Mouse (Mus musculus) hindbrain, postnatal 0 days (tissue): ENCODE measurements around the gene Vps53. TPM values are rescaled to one million over a fixed set of nuclear protein-coding genes. Genes with fewer than 3 reads are reported as not detected.
A peak's percentile ranks its signal among the peaks of the same experiment; 100 is the strongest.

Experiments used
- ATAC-seq: fragments of 200-750 bp; cut with Nextera tagmentation; 2 replicates; pipeline ENCODE4 v1.8.0; 2017; ENCODE audit warnings: mild to moderate bottlenecking, moderate TSS enrichment, moderate library complexity
- DNase-seq: peaks from one replicate; pipeline ENCODE4 v3.0.0-alpha.2; 2015; ENCODE audit warnings: low spot score
- H3K27ac ChIP-seq: fragments of 300-500 bp; sonication (generic); 2 replicates; pipeline ENCODE4 v1.5.1; 2014; ENCODE audit warnings: mild to moderate bottlenecking
- H3K27me3 ChIP-seq: fragments of 300-500 bp; sonication (generic); 2 replicates; pipeline ENCODE4 v1.6.1; 2014; ENCODE audit warnings: low read length, mixed read lengths; ENCODE audit not compliant: insufficient read depth
- H3K36me3 ChIP-seq: fragments of 300-500 bp; sonication (generic); 2 replicates; pipeline ENCODE4 v1.6.1; 2014; ENCODE audit warnings: low read length, mixed read lengths; ENCODE audit not compliant: insufficient read depth
- H3K4me1 ChIP-seq: fragments of 300-500 bp; sonication (generic); 2 replicates; pipeline ENCODE4 v1.6.1; 2014; ENCODE audit warnings: antibody characterized with exemption, low read length, mixed read lengths; ENCODE audit not compliant: insufficient read depth
- H3K4me2 ChIP-seq: fragments of 300-500 bp; sonication (generic); 2 replicates; pipeline ENCODE4 v1.6.1; 2014; ENCODE audit warnings: low read depth, mild to moderate bottlenecking, low read length, moderate library complexity, mixed read lengths
- H3K4me3 ChIP-seq: fragments of 300-500 bp; sonication (generic); 2 replicates; pipeline ENCODE4 v1.5.1; 2014; ENCODE audit warnings: low read length
- H3K9ac ChIP-seq: fragments of 300-500 bp; sonication (generic); replicated peaks from 2 replicates; pipeline ENCODE4 v1.6.1; 2014; ENCODE audit warnings: mild to moderate bottlenecking, low read length, moderate library complexity, mixed read lengths
- H3K9me3 ChIP-seq: fragments of 300-500 bp; sonication (generic); 2 replicates; pipeline ENCODE4 v1.6.1; 2016; ENCODE audit warnings: low read length, mixed read lengths
- CTCF ChIP-seq: IDR thresholded peaks from 2 replicates; pipeline ENCODE4 v1.5.1; 2016; ENCODE audit warnings: antibody characterized with exemption, control low read depth, low read depth
- WGBS: fragments of 180-500 bp; shearing (Covaris S2); extraction: QIAGEN DNeasy Blood & Tissue Kit; methylation state at CpG from one replicate; pipeline ENCODE4 v1.1.7; 2014; 5-methylcytosine and 5-hydroxymethylcytosine counted together
- polyA plus RNA-seq: library from polyadenylated mRNA; unstranded; fragments of >200 nt; fragmentation: Nextera tagmentation; extraction: Ambion mirVana; gene quantifications from 2 replicates; pipeline ENCODE4 v1.2.1, GENCODE M21; 2015
- total RNA-seq: library from RNA; depleted of rRNA; stranded (reverse); fragments of >200 nt; gene quantifications from 2 replicates; pipeline ENCODE4 v1.2.3, GENCODE M21; 2014

Gene Vps53
- total and polyA plus RNA-seq, 2 experiments from 2014 or later = 42.8 to 59.0 TPM

GRCm38 (mm10) chr11:76026527-76027138 is 152.8 kb downstream of the Vps53 start:
- no peaks in the 10 kb centered on the region; the same call in 1 of the 2 replicates for H3K4me1 ChIP-seq
- 0 out of 2 replicates have a peak, but pooled peaks have one; percentile 4 for TF ChIP-seq CTCF
- ATAC-seq (0 out of 2 replicates have a peak, but pooled peaks have one; percentile 1), DNase-seq (no peak)
- 8% methylated on average over 12 of the region's 14 CpGs for WGBS
- no peaks in the 10 kb centered on the region for H3K27me3 ChIP-seq
- peak overlapping the region; percentile 48; the same call in 1 of the 2 replicates for H3K27ac ChIP-seq
- H3K4me3 ChIP-seq = peak overlapping the region; percentile 64
- H3K4me2 ChIP-seq = peak overlapping the region; percentile 90
- H3K36me3 ChIP-seq = no peaks in the 10 kb centered on the region
- no peaks in the 10 kb centered on the region; the same call in 1 of the 2 replicates for H3K9me3 ChIP-seq
- H3K9ac ChIP-seq = peak overlapping the region; percentile 71

DNA sequence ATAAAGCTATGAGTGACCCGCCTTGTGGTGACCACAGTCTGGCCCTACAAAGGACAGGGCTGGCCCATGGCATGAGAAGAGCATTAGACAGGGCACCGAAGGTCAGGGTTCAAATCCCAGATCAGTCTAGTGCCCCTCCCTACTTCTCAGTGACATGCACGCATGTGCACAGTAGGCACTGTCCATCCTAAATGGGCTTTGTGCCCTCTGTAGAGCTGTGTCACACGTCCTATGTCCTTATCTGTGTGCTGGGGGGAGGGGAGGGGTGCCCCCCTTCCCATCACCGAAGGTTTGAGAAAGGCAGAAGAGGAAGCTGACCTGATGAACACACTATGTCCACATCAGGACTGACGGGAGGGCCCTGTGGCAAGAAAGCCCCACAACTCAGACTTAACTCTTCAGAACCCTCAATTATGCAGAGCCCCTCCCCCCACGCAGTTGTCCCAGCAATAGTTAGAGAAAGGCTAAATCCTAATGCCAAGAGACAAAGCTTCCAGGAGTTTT is 154.3 kb downstream of the Vps53 start:
- H3K4me1 ChIP-seq = no peaks in the 10 kb centered on the region; the same call in 1 of the 2 replicates
- no peak overlapping the region for H3K9ac ChIP-seq
- no peaks in the 10 kb centered on the region for H3K36me3 ChIP-seq
- H3K4me3 ChIP-seq = no peak overlapping the region
- no peaks in the 10 kb centered on the region for H3K9me3 ChIP-seq
- WGBS = 67% methylated on average over 7 of the region's 7 CpGs
- no peak overlapping the region for H3K4me2 ChIP-seq
- no peak for ATAC-seq
- no peak for DNase-seq
- no peak overlapping the region for H3K27ac ChIP-seq
- TF ChIP-seq CTCF = no peak
- H3K27me3 ChIP-seq = no peaks in the 10 kb centered on the region

DNA sequence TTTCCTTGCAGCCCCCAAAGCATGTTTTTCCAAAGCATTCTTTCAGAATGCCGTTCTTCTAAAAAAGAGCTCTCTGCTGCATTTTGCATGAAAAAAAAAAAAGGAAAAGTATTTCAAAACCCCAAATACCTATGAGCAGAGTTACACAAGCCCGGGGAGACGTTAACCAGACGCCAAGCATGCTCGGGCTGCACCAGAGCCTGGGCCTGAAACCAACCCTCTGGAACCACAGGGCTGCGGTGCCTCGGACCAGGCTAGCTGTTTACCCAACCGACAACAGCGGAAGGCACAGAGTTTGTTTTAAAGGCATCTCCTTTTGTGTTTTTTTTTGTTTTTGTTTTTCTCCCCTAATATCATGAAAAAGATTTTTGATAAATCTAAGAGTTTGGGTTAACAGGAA is 158.5 kb downstream of the Vps53 start:
- TF ChIP-seq CTCF = no peak
- WGBS = 79% methylated on average over 9 of the region's 9 CpGs
- Histone ChIP-seq H3K9ac (no peak overlapping the region), H3K4me3 (no peak overlapping the region), H3K27me3 (no peaks in the 10 kb centered on the region), H3K4me1 (no peaks in the 10 kb centered on the region), H3K9me3 (no peaks in the 10 kb centered on the region), H3K36me3 (no peaks in the 10 kb centered on the region), H3K27ac (no peak overlapping the region), H3K4me2 (no peak overlapping the region)
- DNase-seq = no peak
- no peak for ATAC-seq

DNA sequence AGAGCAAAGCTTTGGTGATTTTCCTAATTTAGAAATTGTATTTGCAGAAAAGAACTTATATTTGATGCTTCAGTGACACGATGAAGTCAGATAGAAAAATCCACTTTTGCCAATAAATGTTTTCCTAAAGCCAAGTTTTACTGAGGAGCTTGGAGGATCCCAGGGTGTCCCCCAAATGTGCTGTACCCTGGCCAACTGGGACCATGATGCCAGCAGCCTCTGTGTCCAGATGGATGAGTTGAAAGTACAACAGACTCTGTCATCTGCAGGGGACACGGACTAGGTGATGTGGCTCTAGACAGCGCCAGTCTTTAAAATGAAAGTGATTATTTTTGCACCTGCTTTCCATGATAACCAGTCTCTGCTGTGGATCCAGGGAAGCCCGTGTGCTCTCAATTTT is 159.6 kb downstream of the Vps53 start:
- no peaks in the 10 kb centered on the region for H3K9me3 ChIP-seq
- no peaks in the 10 kb centered on the region for H3K4me1 ChIP-seq
- WGBS = 63% methylated on average over 4 of the region's 4 CpGs
- no peak overlapping the region for H3K4me3 ChIP-seq
- no peak for DNase-seq
- no peak for ATAC-seq
- no peak overlapping the region for H3K27ac ChIP-seq
- TF ChIP-seq CTCF = no peak
- no peak overlapping the region for H3K4me2 ChIP-seq
- H3K9ac ChIP-seq = no peak overlapping the region
- no peaks in the 10 kb centered on the region for H3K36me3 ChIP-seq
- H3K27me3 ChIP-seq = no peaks in the 10 kb centered on the region

DNA sequence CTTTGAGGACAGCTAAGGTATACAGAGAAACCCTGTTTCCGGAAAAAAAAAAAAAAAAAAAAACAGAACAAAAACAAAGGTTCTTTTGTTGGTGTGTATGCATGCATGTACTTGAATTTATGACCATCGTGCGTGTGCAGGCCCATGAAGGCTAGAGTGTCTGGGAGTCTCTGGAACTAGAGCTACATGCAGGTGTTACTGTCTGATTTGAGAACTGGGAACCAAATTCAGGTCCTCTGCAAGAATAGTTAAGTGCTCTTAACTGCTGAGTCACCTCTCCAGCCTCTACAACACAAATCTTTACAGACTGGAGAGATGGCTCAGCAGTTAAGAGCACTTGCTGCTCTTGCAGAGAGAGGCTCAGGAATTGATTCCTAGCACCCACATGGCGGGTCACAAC is 163.6 kb downstream of the Vps53 start:
- TF ChIP-seq CTCF = no peak
- ATAC-seq (no peak), DNase-seq (no peak)
- Histone ChIP-seq H3K27ac (no peak overlapping the region), H3K36me3 (no peaks in the 10 kb centered on the region), H3K27me3 (no peaks in the 10 kb centered on the region), H3K4me1 (no peaks in the 10 kb centered on the region), H3K9me3 (no peaks in the 10 kb centered on the region), H3K9ac (no peak overlapping the region), H3K4me3 (no peak overlapping the region), H3K4me2 (no peak overlapping the region)
- WGBS = 75% methylated on average over 4 of the region's 4 CpGs

GRCm38 (mm10) chr11:76015251-76015650 is 164.2 kb downstream of the Vps53 start:
- ATAC-seq = no peak
- WGBS = 90% methylated on average over 6 of the region's 6 CpGs
- no peaks in the 10 kb centered on the region for H3K36me3 ChIP-seq

More at GRCm38 (mm10) chr11:76015251-76015650, 164.2 kb downstream of the Vps53 start:
- Histone ChIP-seq H3K4me3 (no peak overlapping the region), H3K4me2 (no peak overlapping the region), H3K9ac (no peak overlapping the region), H3K27ac (no peak overlapping the region), H3K9me3 (no peaks in the 10 kb centered on the region), H3K27me3 (no peaks in the 10 kb centered on the region), H3K4me1 (no peaks in the 10 kb centered on the region)
- no peak for TF ChIP-seq CTCF
- no peak for DNase-seq
